Mouse (Mus musculus): Measurements from ENCODE around the gene Vgll4.

The Vgll4 gene

GRCm38 (mm10) chr6:114893427-114894209 is 76.2 kb downstream of the Vgll4 start:
- WGBS: 49% methylated on average over 20 of the region's 20 CpGs

DNA sequence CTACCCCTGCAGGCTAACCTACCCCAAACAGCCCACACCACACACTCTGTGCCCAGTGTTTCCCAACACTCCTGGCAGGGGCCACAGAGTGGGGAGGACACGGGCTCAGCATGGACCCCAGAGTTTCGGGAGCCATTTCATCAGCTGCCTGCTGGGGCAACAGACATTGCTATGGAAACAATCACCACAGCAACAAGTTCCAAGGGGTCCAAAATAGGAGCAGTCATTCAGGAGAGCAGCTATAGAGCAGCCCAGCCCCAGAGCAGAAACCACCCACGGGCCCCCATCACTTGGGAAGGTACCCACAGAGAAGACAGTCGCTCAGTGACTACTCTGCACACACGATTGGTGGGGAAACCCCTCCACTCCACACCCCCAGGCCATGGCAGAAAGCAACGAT is 77.4 kb downstream of the Vgll4 start:
- WGBS: 14% methylated on average over 6 of the region's 6 CpGs

DNA sequence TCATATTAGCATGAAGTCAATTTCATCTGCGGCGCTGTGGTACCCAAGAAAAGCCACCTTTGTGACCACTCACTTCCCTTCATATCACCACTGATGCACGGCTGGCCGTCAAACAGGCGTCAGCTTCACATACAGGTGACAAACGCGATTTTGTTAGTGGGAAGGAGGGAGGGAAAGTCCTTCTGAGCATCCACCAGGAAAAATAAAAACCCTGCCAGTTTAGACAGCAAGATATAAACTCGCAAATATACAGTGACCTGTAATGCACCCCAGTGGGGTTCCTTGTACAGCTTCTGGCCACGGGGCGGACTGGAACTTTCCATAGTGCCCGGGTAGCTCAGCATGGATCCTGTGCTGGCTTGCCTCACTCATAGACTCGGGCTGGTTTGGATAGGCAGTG is 78.0 kb downstream of the Vgll4 start:
- 56% methylated on average over 12 of the region's 12 CpGs for WGBS

DNA sequence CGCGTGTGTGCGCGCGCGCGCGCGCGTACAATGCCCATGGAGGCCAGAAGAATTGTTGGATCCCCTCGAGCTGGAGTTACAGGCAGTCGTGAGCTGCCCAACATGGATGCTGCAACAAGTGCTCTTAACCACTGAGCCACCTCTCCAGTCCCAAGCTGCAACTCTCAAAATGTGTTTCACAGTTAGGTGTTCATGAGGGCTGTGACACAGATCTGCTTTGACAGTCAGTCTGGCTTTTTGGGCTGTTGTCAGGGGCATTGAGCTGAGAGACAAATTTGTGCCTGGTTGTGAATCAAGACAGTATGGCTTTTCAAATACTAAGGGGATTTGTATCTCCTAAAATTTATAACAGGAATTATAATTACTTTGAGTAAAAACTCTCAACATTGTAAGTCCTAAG is 78.5 kb downstream of the Vgll4 start:
- WGBS: 65% methylated on average over 12 of the region's 12 CpGs

DNA sequence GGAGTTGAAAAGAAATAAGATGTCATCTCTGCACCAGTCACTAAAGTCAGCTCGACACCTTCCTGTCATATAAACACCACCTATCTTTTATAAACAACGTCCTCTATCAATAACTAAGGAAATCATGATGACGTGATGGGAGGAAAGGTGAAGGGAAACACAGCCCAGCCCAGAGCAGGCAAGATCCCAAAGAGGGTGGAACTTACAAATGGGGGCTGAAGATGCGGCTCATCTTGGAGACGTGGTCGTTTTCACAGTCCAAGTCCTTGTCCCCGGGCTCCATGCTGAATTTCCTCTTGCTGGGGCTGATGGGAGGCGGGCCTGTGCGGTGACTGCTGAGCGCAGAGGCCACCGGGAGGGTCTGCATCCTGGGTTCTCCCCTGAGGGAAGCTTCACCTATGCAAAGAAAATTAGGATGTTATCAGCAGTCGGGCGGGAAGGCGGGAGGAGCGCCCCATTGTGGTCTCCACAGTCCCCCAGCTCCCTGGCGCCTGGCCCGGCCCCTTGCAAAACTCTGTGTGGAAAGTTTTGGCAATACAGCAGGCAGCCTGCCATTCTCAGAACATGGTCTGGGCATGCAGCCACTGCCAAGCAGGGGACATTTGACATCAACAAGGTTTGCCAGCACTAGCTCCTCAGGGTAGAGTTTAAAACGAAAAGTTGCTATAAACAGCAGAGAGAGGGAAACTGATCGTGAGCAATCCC is 79.2 kb downstream of the Vgll4 start:
- WGBS: 35% methylated on average over 19 of the region's 19 CpGs

GRCm38 (mm10) chr6:114889971-114890370 is 79.8 kb downstream of the Vgll4 start:
- 38% methylated on average over 3 of the region's 3 CpGs for WGBS

DNA sequence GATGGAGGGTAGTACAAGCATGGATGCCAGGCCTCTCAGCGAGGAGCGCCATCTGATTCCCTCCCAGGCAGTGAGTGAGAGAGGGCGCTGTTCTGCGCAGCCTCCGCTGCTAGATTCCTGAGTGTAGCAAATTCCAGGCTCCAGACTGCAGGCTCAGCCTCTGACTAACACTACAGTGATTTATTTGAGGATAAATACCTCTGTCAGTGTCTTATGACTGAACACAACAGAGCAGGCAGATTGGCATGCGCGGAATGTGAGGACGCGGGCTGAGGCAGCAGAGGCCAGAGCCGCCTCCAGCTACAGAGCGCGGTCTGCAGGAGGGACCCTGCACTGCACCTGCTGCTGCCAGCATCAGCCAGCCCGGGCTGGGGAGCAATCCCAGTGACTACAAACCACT is 80.9 kb downstream of the Vgll4 start:
- 17% methylated on average over 13 of the region's 13 CpGs for WGBS

DNA sequence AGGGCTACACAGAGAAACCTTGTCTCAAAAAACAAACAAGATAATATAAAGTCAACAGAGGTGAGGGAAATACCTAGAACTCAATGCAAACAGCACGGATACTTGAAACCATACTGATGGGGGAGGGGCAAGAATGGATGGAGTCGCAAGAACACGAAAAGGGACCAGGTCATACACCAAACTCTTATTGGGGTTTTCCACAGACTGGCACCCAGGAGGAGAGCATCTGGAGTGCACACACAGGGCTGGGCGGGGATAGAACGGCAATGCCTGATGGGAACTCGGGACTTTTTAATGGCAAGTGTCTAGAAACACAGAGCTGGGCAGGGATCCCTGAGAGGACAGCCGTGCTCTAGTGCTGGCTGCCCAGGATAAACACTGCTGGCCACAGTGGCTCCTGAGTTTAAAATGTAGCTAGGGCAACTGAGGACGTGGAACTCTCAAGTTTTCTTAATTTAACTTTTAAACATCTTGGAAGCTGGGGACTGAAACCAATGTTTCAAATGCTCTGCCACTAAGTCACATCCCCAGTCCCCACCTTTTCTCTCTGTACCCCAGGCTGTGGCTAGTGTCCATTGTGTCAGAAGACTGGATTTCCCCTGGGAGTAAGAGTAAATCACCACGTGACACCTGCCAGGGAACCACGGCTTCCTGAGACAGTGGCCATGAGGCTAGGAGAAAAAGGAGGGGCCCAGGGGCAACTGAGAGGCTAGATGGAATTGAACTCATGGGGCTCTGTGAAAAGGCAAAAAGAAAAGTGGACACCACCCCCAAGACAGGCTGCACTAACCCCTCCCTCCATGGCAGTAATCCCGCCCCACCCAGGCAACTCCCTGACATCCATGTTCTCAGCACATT is 83.1 kb downstream of the Vgll4 start:
- 56% methylated on average over 11 of the region's 11 CpGs for WGBS

- WGBS: 77% methylated on average over 6 of the region's 6 CpGs
Measured at GRCm38 (mm10) chr6:114886012-114886411, 83.8 kb downstream of the Vgll4 start.

DNA sequence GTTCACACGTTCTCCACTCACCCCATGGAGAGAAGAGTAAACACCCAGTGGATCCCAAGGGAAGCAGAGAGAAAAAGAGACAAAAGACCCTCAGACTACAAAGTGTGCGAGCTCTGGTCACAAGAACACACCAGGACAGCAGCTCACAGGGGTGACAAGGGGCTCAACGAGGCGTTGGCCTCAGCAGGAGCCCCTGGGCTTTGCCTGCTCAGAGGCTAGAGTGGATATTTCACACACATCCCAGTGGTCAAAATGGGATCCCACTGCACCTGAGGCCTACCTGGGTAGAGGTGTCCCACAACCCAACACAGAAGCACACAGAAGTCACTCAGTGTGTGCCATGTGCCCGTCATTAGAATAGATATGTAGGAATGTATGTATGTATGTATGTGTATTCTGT is 84.7 kb downstream of the Vgll4 start:
- 83% methylated on average over 5 of the region's 5 CpGs for WGBS

DNA sequence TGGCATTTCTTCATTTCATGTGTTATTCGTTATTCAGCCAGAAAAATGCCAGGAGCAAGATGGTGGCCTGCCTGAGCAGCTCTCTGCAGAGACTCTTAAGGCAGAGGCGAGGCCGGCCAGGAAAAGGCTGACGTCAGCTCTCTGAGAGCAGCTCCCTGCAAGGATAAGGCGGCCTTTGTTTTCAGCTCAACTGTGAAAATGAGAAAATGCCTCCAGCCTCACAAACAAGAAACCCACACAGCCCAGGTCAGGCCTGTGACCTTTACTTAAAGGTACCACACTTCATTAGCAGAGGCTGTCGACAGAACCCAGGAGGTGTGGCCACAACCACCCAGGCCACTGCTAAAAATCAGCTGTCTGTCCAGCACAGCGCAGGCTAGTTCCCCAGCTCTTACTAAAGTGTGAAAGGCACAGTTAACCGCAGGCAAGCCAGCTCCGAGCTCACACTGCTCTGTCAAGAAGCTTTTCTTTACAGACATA is 86.5 kb downstream of the Vgll4 start:
- WGBS: 11% methylated on average over 9 of the region's 9 CpGs

- 36% methylated on average over 7 of the region's 7 CpGs for WGBS
Measured at GRCm38 (mm10) chr6:114882675-114883074, 87.1 kb downstream of the Vgll4 start.

DNA sequence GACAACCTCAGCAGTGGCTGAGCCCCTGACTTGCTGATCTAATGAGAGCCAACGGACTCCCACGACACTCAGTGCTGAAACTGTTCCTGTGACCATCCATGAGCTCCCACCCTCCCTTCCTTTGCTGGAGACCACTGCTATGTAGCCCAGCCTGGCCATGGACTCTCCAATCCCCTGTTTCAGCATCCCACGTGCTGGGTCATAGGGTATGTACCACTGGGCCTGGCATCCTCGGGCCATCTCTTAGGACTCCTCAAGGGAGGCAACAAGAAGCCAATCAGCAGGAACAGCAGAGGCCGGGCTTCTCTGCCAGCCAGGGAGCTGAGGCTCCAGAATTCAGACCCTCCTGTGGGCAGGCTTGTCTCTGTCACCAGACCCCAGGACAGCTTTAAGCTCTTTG is 87.6 kb downstream of the Vgll4 start:
- 60% methylated on average over 5 of the region's 5 CpGs for WGBS

GRCm38 (mm10) chr6:114880798-114881197 is 89.0 kb downstream of the Vgll4 start:
- WGBS: 61% methylated on average over 4 of the region's 4 CpGs

- WGBS: 76% methylated on average over 19 of the region's 19 CpGs
Measured at GRCm38 (mm10) chr6:114878841-114879520, 90.8 kb downstream of the Vgll4 start.

DNA sequence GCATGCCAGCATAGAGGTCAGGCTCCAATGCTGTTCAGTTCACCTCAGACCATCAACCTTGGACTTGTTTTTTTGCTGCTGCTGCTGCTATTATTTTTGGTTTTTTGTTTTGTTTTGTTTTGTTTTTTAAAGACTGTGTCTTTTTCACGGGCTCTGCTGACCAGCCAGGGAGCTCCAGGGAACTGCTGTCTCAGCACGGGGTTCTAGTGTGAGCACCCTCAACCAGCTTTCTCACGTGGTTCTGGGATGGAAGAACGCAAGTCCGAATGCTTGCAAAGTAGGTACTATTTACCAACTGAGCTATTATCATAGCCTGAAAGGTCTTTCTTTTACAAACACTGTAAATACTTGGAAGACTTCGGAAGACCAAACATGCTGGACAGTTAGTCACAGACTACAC is 93.2 kb downstream of the Vgll4 start:
- 41% methylated on average over 6 of the region's 6 CpGs for WGBS

- WGBS: 27% methylated on average over 4 of the region's 4 CpGs
Measured at GRCm38 (mm10) chr6:114876033-114876432, 93.8 kb downstream of the Vgll4 start.

- WGBS: 3% methylated on average over 18 of the region's 18 CpGs
Measured at GRCm38 (mm10) chr6:114875018-114875558, 94.7 kb downstream of the Vgll4 start.

DNA sequence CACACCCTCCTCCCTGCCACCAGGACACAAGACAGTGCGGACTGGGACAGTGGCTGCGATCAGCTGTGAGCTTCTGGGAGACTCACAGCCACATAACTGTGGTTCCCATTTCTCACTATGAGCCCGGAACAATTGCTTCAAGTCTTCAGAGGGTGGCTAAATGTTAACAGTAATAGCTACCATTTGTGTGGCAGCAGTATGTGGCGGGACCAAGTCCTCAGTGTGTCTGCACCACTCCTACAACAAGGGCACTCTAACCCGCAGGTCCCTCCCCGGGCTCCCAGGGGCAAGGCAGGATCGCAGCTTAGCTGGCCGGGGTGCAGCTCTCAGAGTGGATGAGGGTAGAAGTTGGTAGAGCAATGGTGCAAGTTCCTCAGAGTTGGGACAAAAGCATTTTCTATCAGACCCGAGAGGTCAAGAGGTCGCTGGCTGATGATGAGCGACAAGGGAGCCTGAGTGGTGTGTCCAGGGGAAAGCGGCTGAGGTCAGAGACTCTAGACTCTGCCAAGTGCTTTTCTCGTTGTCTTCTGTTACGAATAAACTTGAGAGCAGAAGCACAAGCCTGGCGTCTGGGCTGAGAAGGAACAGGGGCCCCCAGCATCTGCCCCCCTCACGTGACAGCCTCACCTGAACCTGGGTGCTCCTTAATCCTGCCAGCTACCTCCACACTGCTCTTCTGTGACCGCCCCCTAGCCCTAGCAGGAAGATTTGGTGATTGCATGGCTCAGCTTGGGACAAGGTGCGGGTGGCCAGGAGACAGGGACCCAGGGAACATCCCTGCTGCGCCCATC is 95.5 kb downstream of the Vgll4 start:
- 12% methylated on average over 19 of the region's 19 CpGs for whole genome bisulfite sequencing

DNA sequence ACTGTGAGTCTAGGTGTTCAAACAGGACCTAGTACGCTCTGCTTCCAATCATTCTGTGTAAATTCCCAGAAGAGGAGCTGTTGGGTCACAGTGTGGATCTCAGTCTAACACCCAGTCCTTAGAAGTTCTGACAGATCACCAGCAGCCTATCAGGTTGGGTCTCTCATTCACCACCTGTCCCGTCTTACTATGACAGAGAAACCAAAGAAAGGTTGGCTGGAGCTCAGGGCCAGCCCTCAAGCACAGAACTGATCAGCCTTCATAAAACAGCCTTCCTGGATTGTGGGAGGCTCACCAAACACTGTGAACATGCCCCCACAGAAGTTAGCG is 96.0 kb downstream of the Vgll4 start:
- 34% methylated on average over 3 of the region's 3 CpGs for WGBS

Measured in cerebral cortex, adult 2 months (tissue).